Mouse (Mus musculus) R1 (cell line): ENCODE data around the gene Lrmp.

ENCODE experiments used
- DNase-seq: peaks from one replicate; pipeline ENCODE4 v3.0.0-alpha.2; 2018; ENCODE audit warnings: low read depth, low spot score

Lrmp gene

GRCm38 (mm10) chr6:145202432-145203125 lies 87.1 kb downstream of the Lrmp start:
- DNase-seq: no peak

GRCm38 (mm10) chr6:145204440-145204839 lies 89.0 kb downstream of the Lrmp start:
- no peak for DNase-seq

- DNase-seq: no peak
These were observed 89.7 kb downstream of the Lrmp start for GRCm38 (mm10) chr6:145205142-145205541.

GRCm38 (mm10) chr6:145210056-145210680 lies 94.7 kb downstream of the Lrmp start:
- no peak for DNase-seq

GRCm38 (mm10) chr6:145210816-145211338 lies 95.4 kb downstream of the Lrmp start, which contains the start of the genes Casc1 and Etfrf1:
Gene Casc1 (minus strand): TSS chr6:145211005.
Gene Etfrf1 (plus strand): TSS chr6:145211134.
- peak; percentile 100 for DNase-seq

- DNase-seq: peak; percentile 98
These were observed 96.2 kb downstream of the Lrmp start for GRCm38 (mm10) chr6:145211376-145212305.

- DNase-seq: no peak
These were observed 98.5 kb downstream of the Lrmp start for GRCm38 (mm10) chr6:145213916-145214315.

GRCm38 (mm10) chr6:145215826-145216225 lies 100.4 kb downstream of the Lrmp start:
- DNase-seq: no peak

- DNase-seq: no peak
These were observed 108.8 kb downstream of the Lrmp start for GRCm38 (mm10) chr6:145224246-145224645.
